Mouse (Mus musculus) myocyte (in vitro differentiated cells): ENCODE measurements around the gene Dirc2.

Source experiments
- CEBPB ChIP-seq: IDR thresholded peaks from 2 replicates; pipeline ENCODE4 v1.6.1; 2011; ENCODE audit warnings: mild to moderate bottlenecking, moderate library complexity; ENCODE audit not compliant: poor library complexity, insufficient read depth, severe bottlenecking
- E2F4 ChIP-seq: IDR thresholded peaks from one replicate; pipeline ENCODE4 v1.6.1; 2011; ENCODE audit warnings: mild to moderate bottlenecking, control low read depth, moderate library complexity; ENCODE audit not compliant: insufficient read depth
- MAX ChIP-seq: IDR thresholded peaks from one replicate; pipeline ENCODE4 v1.6.1; 2011; ENCODE audit warnings: low read depth, mild to moderate bottlenecking, control low read depth
- MYOD1 ChIP-seq, 3 experiments: IDR thresholded peaks; one replicate each; pipeline ENCODE4 v1.6.1; 2011; ENCODE audit warnings: control low read depth in 2 of 3, low read depth in 2 of 3, mild to moderate bottlenecking in 2 of 3, moderate library complexity in 1 of 3; ENCODE audit not compliant: insufficient read length in 2 of 3, control insufficient read depth in 1 of 3
- MYOG ChIP-seq, 3 experiments: IDR thresholded peaks; one replicate each; pipeline ENCODE4 v1.6.1; 2011; ENCODE audit warnings: control low read depth in 2 of 3, low read depth in 2 of 3, mild to moderate bottlenecking in 2 of 3; ENCODE audit not compliant: insufficient read length in 2 of 3, control insufficient read depth in 1 of 3, insufficient read depth in 1 of 3
- POLR2A ChIP-seq: IDR thresholded peaks from one replicate; pipeline ENCODE4 v1.6.1; 2011; ENCODE audit warnings: low read depth, mild to moderate bottlenecking, control low read depth, moderate library complexity; ENCODE audit not compliant: insufficient read length
- POLR2AphosphoS2 ChIP-seq: IDR thresholded peaks from one replicate; pipeline ENCODE4 v1.6.1; 2011; ENCODE audit warnings: low read depth, control low read depth; ENCODE audit not compliant: insufficient read length
- REST ChIP-seq: IDR thresholded peaks from one replicate; pipeline ENCODE4 v1.6.1; 2011; ENCODE audit warnings: mild to moderate bottlenecking, control low read depth, moderate library complexity; ENCODE audit not compliant: insufficient read depth, insufficient read length
- SRF ChIP-seq: IDR thresholded peaks from one replicate; pipeline ENCODE4 v1.6.1; 2011; ENCODE audit warnings: low read depth; ENCODE audit not compliant: control insufficient read depth, insufficient read length
- TCF12 ChIP-seq: IDR thresholded peaks from one replicate; pipeline ENCODE4 v1.6.1; 2011; ENCODE audit warnings: mild to moderate bottlenecking, control low read depth; ENCODE audit not compliant: poor library complexity, insufficient read depth, severe bottlenecking
- TCF3 ChIP-seq: IDR thresholded peaks from one replicate; pipeline ENCODE4 v1.6.1; 2011; ENCODE audit warnings: low read depth, control low read depth; ENCODE audit not compliant: insufficient read length
- USF1 ChIP-seq: IDR thresholded peaks from one replicate; pipeline ENCODE4 v1.6.1; 2011; ENCODE audit warnings: low read depth, mild to moderate bottlenecking, control low read depth, moderate library complexity

DNA sequence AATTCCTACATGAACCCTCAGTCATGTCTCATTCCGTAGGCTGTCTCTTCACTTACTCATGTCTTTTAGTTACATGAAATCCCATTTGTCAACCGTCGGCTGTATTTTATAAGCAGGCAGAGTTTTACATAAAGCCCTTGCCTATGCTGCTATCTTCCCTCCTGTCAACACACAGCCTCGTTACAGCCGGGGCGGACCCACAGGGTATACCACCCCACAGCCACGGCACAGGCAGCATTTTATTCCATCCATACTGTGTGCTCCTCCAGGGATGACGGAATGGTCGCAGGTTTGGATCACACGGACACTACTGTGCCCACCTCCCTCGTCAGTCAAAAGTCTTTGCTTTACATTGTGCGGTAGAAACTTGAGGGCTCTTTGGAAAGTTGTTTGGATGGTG, 28.8 kb downstream of the Dirc2 start:
- TF ChIP-seq MYOD1 (IDR thresholded peaks at IDR 0.05; ENCODE audit: control insufficient read depth in 1 of 3, insufficient read length in 2 of 3, low read depth in 2 of 3) (no peak), POLR2A (no peak), USF1 (no peak), MYOG (IDR thresholded peaks at IDR 0.05; ENCODE audit: control insufficient read depth in 1 of 3, insufficient read depth in 1 of 3, insufficient read length in 2 of 3, low read depth in 2 of 3) (no peak), POLR2AphosphoS2 (no peak), TCF3 (no peak), CEBPB (no peak), TCF12 (no peak), E2F4 (no peak), MAX (no peak), REST (no peak), SRF (no peak)
